Mouse (Mus musculus): ENCODE measurements around the gene Spop. TPM values are rescaled to one million over a fixed set of nuclear protein-coding genes. Genes with fewer than 3 reads are reported as not detected.

Gene Spop
- polyA plus RNA-seq, 1 experiment from 2014 or later = 146 TPM

DNA sequence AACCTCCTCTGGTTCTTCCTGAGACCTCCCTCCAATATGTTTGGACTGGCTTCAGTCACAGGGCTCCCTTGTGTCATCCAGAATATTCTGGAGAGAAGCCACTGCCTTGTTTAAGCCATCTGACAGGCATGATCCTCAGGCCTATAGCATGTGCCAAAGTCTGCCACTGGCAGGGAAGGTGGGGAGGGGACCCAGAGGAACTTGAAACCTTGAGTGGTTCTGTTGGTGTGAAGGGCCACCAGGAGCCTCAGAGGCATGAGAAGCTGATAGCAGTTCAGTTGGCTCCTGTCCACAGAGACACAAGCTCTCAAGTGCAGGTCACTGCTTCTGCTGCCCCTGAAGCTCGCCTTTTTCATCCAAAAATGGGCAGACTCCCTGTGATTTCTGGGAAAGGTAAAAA, 17.3 kb upstream of the Spop start:
- no peak overlapping the region for H3K27ac ChIP-seq (ENCODE audit: low read depth, low read length)
- no peaks in the 10 kb centered on the region for H3K36me3 ChIP-seq (ENCODE audit: control insufficient read depth, insufficient read depth, low read length)
- H3K4me2 ChIP-seq (replicated peaks; ENCODE audit: low read depth, low read length) = no peak overlapping the region; the same call in 1 of the 2 replicates
- no peak overlapping the region for H3K4me3 ChIP-seq (ENCODE audit: low read depth, low read length)
- no peaks in the 10 kb centered on the region for H3K27me3 ChIP-seq (ENCODE audit: control insufficient read depth, insufficient read depth, low read length)
- H3K9ac ChIP-seq (ENCODE audit: low read depth, low read length) = no peak overlapping the region
- WGBS = 70% methylated on average over 1 of the region's 1 CpGs
- ATAC-seq (ENCODE audit: low FRiP score) (no peak), DNase-seq (ENCODE audit: low spot score) (no peak)
- no peaks in the 10 kb centered on the region for H3K4me1 ChIP-seq (replicated peaks; ENCODE audit: control insufficient read depth, insufficient read depth, low read length)
- H3K9me3 ChIP-seq (ENCODE audit: control insufficient read depth, low read length) = no peaks in the 10 kb centered on the region

DNA sequence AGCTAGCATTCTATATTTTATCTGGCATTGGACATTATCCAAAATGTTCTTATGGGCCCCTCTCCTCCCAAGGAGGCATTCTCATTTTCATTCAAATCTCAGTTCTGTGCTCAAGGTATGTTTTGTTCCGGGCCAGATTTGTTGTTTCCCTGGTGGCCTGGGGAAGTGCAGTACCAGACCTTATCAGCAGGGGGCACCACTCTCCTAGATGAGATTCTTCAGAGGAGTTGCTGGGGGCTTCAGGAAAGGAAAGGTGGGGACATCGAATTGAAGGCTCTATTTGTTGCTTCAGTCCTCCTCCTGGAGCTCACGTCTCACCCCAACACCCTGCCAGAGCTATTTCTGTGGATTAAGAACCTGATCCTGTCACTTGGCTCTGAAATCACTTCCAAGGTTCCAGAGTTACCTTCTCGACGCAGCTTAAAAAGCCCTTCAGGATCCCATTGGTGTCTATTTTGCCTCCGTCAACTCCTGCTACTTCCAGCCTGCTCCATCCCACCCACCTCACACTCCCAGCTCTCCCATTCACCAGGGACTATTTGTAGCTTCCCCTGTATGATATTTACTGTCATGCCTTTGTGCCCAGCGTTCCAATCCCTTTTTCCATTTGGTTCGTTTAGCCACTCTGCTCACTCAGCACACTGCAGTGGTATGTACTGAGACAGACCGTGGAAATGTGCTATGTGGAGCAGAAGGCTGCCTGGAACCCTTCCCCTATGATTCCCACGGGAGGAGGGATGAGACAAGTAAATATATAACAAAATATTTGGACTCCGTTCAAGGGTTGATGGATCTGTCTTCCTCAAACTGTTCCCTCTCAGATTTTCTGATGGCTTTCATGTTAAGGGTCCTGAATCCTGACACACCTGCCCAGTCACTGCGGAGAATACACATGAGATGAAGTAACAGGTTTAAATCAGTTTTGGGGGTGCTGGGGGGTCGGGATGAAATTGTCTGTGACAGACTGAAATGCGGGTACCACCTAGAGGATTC, 15.7 kb upstream of the Spop start:
- H3K9me3 ChIP-seq (ENCODE audit: control insufficient read depth, low read length) = no peaks in the 10 kb centered on the region
- H3K27ac ChIP-seq (ENCODE audit: low read depth, low read length) = no peak overlapping the region
- DNase-seq (ENCODE audit: low spot score) (peak; percentile 89), ATAC-seq (ENCODE audit: low FRiP score) (no peak)
- H3K4me2 ChIP-seq (replicated peaks; ENCODE audit: low read depth, low read length) = no peak overlapping the region
- H3K4me3 ChIP-seq (ENCODE audit: low read depth, low read length) = no peak overlapping the region
- H3K4me1 ChIP-seq (replicated peaks; ENCODE audit: control insufficient read depth, insufficient read depth, low read length) = no peaks in the 10 kb centered on the region
- H3K36me3 ChIP-seq (ENCODE audit: control insufficient read depth, insufficient read depth, low read length) = no peaks in the 10 kb centered on the region
- no peak overlapping the region for H3K9ac ChIP-seq (ENCODE audit: low read depth, low read length)
- no peaks in the 10 kb centered on the region for H3K27me3 ChIP-seq (ENCODE audit: control insufficient read depth, insufficient read depth, low read length)
- WGBS = 64% methylated on average over 14 of the region's 14 CpGs

DNA sequence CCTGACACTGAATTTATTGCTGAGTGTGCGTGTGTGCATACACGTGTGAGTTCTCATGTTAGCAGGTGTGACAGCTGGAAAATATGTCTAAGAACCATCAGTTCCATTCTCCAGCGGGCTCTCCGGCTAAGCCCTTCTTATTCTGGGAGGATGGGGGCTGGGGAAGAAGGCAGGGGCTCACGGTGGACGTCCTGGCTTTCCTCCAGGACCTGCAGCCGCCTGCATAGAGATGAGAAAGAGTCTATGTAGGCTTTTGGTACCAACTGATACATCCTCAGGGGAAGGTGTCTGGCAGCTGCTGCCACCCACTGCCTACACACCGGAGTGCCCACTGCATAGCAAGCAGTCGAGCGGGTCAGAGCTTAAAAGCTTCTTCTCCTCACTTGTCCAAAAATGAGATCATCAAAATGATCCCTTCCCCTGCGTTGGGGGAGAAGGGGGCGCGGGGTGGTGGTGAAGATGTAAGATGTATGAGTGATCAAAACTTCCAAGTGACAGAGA, 14.3 kb upstream of the Spop start:
- Histone ChIP-seq H3K27me3 (ENCODE audit: control insufficient read depth, insufficient read depth, low read length) (no peaks in the 10 kb centered on the region), H3K27ac (ENCODE audit: low read depth, low read length) (no peak overlapping the region), H3K4me1 (replicated peaks; ENCODE audit: control insufficient read depth, insufficient read depth, low read length) (no peaks in the 10 kb centered on the region), H3K9me3 (ENCODE audit: control insufficient read depth, low read length) (no peaks in the 10 kb centered on the region), H3K4me2 (replicated peaks; ENCODE audit: low read depth, low read length) (no peak overlapping the region), H3K9ac (ENCODE audit: low read depth, low read length) (no peak overlapping the region), H3K4me3 (ENCODE audit: low read depth, low read length) (no peak overlapping the region), H3K36me3 (ENCODE audit: control insufficient read depth, insufficient read depth, low read length) (no peaks in the 10 kb centered on the region)
- 81% methylated on average over 13 of the region's 13 CpGs for WGBS
- DNase-seq (ENCODE audit: low spot score) (no peak), ATAC-seq (ENCODE audit: low FRiP score) (no peak)

DNA sequence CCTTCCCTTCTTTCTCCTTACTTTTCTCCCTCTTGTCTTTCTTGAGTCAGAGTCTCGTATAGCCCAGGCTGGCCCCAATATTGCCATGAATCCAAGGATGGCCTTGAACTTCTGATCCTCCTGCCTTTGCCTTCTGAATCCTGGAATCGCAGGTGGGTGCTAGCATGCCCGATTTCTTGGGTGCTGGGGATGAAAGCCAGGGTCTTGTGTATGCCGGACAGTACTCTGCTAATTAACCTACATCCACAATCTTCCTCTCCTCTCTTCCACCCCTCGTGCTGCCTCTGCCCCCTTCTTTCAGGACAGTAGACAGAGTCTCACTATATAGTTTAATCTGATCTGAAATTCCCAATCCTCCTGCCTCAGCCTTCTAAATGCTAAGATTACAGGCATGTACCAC, 12.3 kb upstream of the Spop start:
- DNase-seq (ENCODE audit: low spot score) = no peak
- no peak overlapping the region for H3K4me3 ChIP-seq (ENCODE audit: low read depth, low read length)
- H3K9ac ChIP-seq (ENCODE audit: low read depth, low read length) = no peak overlapping the region
- whole genome bisulfite sequencing = 92% methylated on average over 5 of the region's 5 CpGs
- H3K27me3 ChIP-seq (ENCODE audit: control insufficient read depth, insufficient read depth, low read length) = no peaks in the 10 kb centered on the region
- no peak overlapping the region for H3K27ac ChIP-seq (ENCODE audit: low read depth, low read length)
- no peaks in the 10 kb centered on the region for H3K4me1 ChIP-seq (replicated peaks; ENCODE audit: control insufficient read depth, insufficient read depth, low read length)
- H3K36me3 ChIP-seq (ENCODE audit: control insufficient read depth, insufficient read depth, low read length) = no peaks in the 10 kb centered on the region
- H3K4me2 ChIP-seq (replicated peaks; ENCODE audit: low read depth, low read length) = no peak overlapping the region
- H3K9me3 ChIP-seq (ENCODE audit: control insufficient read depth, low read length) = no peaks in the 10 kb centered on the region
- no peak for ATAC-seq (ENCODE audit: low FRiP score)

DNA sequence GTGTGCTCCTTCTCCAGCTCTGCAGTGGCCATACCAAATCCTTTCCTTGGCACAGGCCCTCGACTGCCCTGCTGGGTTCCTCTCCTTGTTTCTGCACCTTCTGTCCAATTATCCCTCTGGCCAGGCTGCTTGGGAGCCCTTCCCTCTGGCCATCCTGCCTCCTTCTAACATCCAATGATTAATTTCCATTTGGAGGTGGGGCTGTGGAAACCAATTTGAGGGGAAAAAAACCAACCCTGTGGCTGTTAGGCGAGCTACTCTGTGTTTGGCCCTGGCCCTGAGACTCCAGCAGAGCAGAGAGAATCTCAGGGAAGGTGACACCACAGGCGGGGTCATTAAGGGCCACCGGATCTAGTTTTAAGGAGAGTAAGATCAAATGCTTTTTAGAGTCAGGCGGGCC, 11.7 kb upstream of the Spop start:
- Histone ChIP-seq H3K36me3 (ENCODE audit: control insufficient read depth, insufficient read depth, low read length) (no peaks in the 10 kb centered on the region), H3K4me3 (ENCODE audit: low read depth, low read length) (no peak overlapping the region), H3K9ac (ENCODE audit: low read depth, low read length) (no peak overlapping the region), H3K4me2 (replicated peaks; ENCODE audit: low read depth, low read length) (no peak overlapping the region), H3K27ac (ENCODE audit: low read depth, low read length) (0 out of 2 replicates have a peak overlapping the region, but pooled peaks have one; percentile 17), H3K27me3 (ENCODE audit: control insufficient read depth, insufficient read depth, low read length) (no peaks in the 10 kb centered on the region), H3K9me3 (ENCODE audit: control insufficient read depth, low read length) (no peaks in the 10 kb centered on the region), H3K4me1 (replicated peaks; ENCODE audit: control insufficient read depth, insufficient read depth, low read length) (no peaks in the 10 kb centered on the region)
- ATAC-seq (ENCODE audit: low FRiP score) (no peak), DNase-seq (ENCODE audit: low spot score) (no peak)
- 19% methylated on average over 5 of the region's 5 CpGs for WGBS

DNA sequence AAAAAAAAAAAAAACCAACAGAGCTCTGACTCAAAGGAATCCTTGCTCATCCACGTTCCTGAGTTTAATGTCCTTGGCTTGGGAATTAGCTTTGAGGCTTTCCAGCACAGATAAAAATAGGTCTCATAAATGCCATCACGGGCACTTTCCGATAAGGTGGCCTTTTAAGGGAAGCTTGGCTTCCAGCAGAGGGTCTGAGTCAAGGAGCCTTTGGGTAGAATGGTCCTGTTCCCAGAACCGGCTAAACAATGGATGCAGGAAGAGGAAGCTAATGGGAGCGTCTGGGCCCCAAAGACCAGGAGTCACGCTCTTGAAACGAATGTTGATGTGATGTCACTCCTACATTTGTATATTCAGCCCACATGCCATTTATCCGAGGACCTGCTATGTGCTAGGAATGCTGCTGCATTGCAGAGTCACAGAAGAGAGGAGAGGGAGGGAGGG, 11.2 kb upstream of the Spop start:
- H3K36me3 ChIP-seq (ENCODE audit: control insufficient read depth, insufficient read depth, low read length) = no peaks in the 10 kb centered on the region
- no peaks in the 10 kb centered on the region for H3K9me3 ChIP-seq (ENCODE audit: control insufficient read depth, low read length)
- no peak overlapping the region for H3K4me3 ChIP-seq (ENCODE audit: low read depth, low read length)
- H3K27ac ChIP-seq (ENCODE audit: low read depth, low read length) = no peak overlapping the region
- no peaks in the 10 kb centered on the region for H3K27me3 ChIP-seq (ENCODE audit: control insufficient read depth, insufficient read depth, low read length)
- H3K4me1 ChIP-seq (replicated peaks; ENCODE audit: control insufficient read depth, insufficient read depth, low read length) = no peaks in the 10 kb centered on the region
- ATAC-seq (ENCODE audit: low FRiP score) = no peak
- no peak overlapping the region for H3K4me2 ChIP-seq (replicated peaks; ENCODE audit: low read depth, low read length)
- WGBS = 32% methylated on average over 8 of the region's 8 CpGs
- DNase-seq (ENCODE audit: low spot score) = no peak
- no peak overlapping the region for H3K9ac ChIP-seq (ENCODE audit: low read depth, low read length)

DNA sequence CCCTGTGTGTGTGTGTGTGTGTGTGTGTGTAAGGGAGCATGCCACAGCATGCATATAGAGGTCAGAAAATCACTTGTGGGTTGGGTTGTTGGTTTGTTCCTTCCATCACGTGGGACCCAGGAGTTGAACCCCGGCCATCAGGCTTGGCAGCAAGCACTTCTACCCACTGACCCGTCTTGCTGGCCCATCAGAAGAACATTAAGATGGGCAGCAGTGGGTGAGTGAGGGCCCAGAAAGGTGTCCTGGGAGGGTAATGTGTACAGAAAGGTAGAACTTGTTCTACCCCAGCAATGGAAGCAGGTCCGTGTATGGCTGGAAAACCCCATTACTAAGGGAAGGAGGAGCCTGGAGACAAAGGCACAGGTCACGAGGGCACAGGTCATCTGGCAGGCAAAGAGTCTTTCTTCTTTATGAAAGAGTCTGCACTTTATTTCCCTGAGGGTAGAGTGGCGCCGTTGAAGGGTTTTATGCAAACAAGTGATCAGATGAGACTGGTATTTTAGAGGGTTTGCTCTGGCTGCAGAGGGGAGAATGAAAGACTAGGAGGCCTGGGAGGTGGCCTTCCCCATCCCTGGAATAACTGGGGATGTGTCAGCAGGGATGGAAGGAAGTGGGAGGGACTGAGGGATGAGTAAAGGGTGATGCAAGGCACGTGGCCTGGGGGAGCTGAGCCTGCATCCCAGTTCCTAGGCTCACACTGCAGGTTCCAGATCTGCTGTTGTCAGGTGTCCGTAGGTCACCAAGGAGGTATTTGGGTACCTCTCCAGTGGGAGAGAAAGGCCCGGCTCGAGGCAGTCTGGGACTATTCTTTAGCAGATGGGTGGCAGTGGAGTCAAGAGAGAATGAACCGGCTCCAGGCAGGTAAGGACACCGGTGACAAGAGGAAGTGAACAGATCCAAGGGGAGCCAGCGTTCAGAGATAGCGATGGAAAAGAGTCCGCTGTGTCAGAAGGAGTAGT, 10.2 kb upstream of the Spop start:
- Histone ChIP-seq H3K27ac (ENCODE audit: low read depth, low read length) (no peak overlapping the region), H3K9ac (ENCODE audit: low read depth, low read length) (no peak overlapping the region), H3K27me3 (ENCODE audit: control insufficient read depth, insufficient read depth, low read length) (no peaks in the 10 kb centered on the region), H3K4me2 (replicated peaks; ENCODE audit: low read depth, low read length) (no peak overlapping the region), H3K36me3 (ENCODE audit: control insufficient read depth, insufficient read depth, low read length) (no peaks in the 10 kb centered on the region), H3K4me1 (replicated peaks; ENCODE audit: control insufficient read depth, insufficient read depth, low read length) (no peaks in the 10 kb centered on the region), H3K9me3 (ENCODE audit: control insufficient read depth, low read length) (no peaks in the 10 kb centered on the region), H3K4me3 (ENCODE audit: low read depth, low read length) (no peak overlapping the region)
- WGBS = 62% methylated on average over 16 of the region's 16 CpGs
- ATAC-seq (ENCODE audit: low FRiP score) (no peak), DNase-seq (ENCODE audit: low spot score) (no peak)

DNA sequence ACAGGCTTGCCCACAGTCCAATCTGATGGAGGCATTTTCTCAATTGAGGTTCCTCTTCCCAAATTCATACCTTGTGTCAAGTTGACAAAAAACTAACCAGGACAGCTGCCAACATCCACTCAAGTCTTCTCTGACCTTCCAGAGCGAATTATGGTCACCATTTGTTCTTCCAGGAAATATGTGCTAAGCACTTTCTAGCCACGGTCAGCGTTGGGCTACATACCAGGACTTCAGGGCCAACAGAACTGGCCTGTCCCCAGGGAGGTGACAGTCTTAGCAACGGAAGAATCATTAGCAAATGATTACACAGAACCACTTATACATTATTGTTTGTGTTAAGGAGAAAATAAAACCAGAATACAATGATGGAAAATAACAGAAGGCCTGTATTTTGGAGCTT, 8.1 kb upstream of the Spop start:
- WGBS = 77% methylated on average over 4 of the region's 4 CpGs
- H3K27ac ChIP-seq (ENCODE audit: low read depth, low read length) = no peak overlapping the region
- H3K9ac ChIP-seq (ENCODE audit: low read depth, low read length) = no peak overlapping the region
- no peak overlapping the region for H3K4me2 ChIP-seq (replicated peaks; ENCODE audit: low read depth, low read length)
- H3K4me1 ChIP-seq (replicated peaks; ENCODE audit: control insufficient read depth, insufficient read depth, low read length) = no peaks in the 10 kb centered on the region
- H3K36me3 ChIP-seq (ENCODE audit: control insufficient read depth, insufficient read depth, low read length) = no peaks in the 10 kb centered on the region
- H3K4me3 ChIP-seq (ENCODE audit: low read depth, low read length) = no peak overlapping the region
- H3K27me3 ChIP-seq (ENCODE audit: control insufficient read depth, insufficient read depth, low read length) = no peaks in the 10 kb centered on the region
- DNase-seq (ENCODE audit: low spot score) (no peak), ATAC-seq (ENCODE audit: low FRiP score) (no peak)
- no peaks in the 10 kb centered on the region for H3K9me3 ChIP-seq (ENCODE audit: control insufficient read depth, low read length)

Measured in hindbrain, embryonic 11.5 days (tissue).